Mouse (Mus musculus) kidney, adult 2 months (tissue): Measurements from ENCODE around the gene Cdcp2.

Source experiments
- CTCF ChIP-seq: fragments of 200-500 bp; conservative IDR thresholded peaks from 2 replicates; pipeline ENCODE4 v1.5.1; 2011; ENCODE audit warnings: low read depth, mild to moderate bottlenecking, control low read depth, low read length, moderate library complexity, mixed read lengths; ENCODE audit not compliant: insufficient read depth, insufficient read length
- POLR2A ChIP-seq: fragments of 200-500 bp; IDR thresholded peaks from one replicate; pipeline ENCODE4 v1.6.1; 2011; ENCODE audit warnings: low read depth, low read length, control low read depth

- TF ChIP-seq CTCF: no peak
- TF ChIP-seq POLR2A: no peak
Measured at GRCm38 (mm10) chr4:107097871-107098270, 1.2 kb downstream of the Cdcp2 start.
